14 mouse cellular contexts compared by ENCODE assay signal in genomic region chr5:126438696-126439095, GRCm38 (mm10).
A peak's percentile ranks its signal among the peaks of the same experiment; 100 is the strongest.
DNase-seq lines count a peak whose midpoint lies in the region.
"Had no signal": no experiment of that assay in that cellular context is flagged by ENCODE, and none has a peak within 500 bp of the region (broad histone marks: within the 10 kb centered on the region; RNA-seq: fewer than 3 reads in every experiment).

No protein-coding gene starts in this region.

- intact Hi-C loops in left cerebral cortex, postnatal 36 days (cut with DNase I): no loop called here

- DNase-seq in layer of hippocampus, adult 11-12 months (ENCODE audit: low spot score): peak; percentile 34
- DNase-seq in layer of hippocampus, postnatal 25 days (ENCODE audit: extremely low spot score in 1 of 2, low spot score in 1 of 2): no peak
- peak; percentile 25 to 30 for DNase-seq in left cerebral cortex, postnatal 36 days (ENCODE audit: low spot score in 2 of 2)
- DNase-seq in left cerebral cortex, adult 11 months (ENCODE audit: low spot score): no peak
- peak; percentile 7 for DNase-seq in 416B (ENCODE audit: low read depth)
- peak; percentile 9 to 20 for DNase-seq in frontal cortex, postnatal 36 days (ENCODE audit: low spot score in 2 of 2)
- no peak for DNase-seq in gastrocnemius, postnatal 25 days
- DNase-seq: adrenal gland, adult 2 months; adrenal gland, postnatal 25 days; cerebellum, adult 2 months; cerebellum, postnatal 10 days; heart, adult 18-20 months; heart, postnatal 10 days; heart, postnatal 4 days had no signal

Comparison
In these comparisons a context has a peak if more than half of its experiments do, and no peak if none do; other contexts are left out.
1. DNase-seq: peak in layer of hippocampus, adult 11-12 months (single experiment), left cerebral cortex, postnatal 36 days (2 of 2), 416B (single experiment) and frontal cortex, postnatal 36 days (2 of 2); none in layer of hippocampus, postnatal 25 days (0 of 2), left cerebral cortex, adult 11 months (single experiment) and gastrocnemius, postnatal 25 days (single experiment).